Mouse (Mus musculus): ENCODE results near the gene Ptgis. TPM values are rescaled to one million over a fixed set of nuclear protein-coding genes. Genes with fewer than 3 reads are reported as not detected.

The Ptgis gene
- 11.7 and 12.7 TPM in 2 replicates for polyA plus RNA-seq (2016; fragmentation: Nextera tagmentation; extraction: Ambion mirVana)

DNA sequence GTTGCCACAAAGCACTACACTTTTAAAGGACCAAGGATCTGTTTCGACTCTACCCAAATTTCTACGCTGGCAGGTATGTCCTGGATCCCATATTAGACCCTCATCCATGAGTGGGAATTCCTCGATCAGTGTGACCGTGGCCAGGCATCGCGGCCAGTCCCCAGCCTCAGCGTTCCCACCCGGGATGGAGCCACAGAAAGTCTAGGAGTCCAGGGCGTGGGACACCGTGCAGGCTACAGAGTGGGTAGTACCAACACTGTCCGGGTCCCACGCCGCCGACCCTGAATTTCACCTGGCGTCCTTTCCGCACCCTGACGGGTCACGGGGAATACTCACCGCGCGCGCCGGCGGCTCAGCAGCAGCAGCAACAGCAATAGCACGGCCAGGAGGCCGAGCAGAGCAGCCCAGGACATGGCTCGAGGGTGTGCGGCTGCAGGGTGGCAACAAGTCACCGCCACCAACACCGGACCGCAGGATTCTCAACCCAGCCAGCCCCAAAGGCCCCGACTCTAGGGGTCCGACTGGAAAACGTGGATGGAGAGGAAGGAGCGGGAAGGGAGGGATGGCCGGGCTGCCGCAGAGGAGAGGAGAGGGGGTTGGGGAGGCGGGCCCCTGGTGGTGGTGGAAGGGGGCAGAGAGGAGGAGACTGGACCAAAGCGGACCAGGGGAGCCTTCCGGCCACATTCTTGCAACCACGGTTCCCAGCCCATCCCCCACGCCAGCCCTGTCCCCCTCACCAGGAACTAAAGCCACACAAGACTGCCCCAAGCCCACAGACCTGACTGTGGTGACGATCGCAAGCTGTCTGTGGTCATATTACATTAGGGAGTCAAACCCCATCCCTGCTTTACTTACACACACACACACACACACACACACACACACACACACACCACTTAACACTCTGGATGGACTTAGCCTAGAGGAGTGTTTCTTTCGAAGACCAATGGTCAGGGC is at the start of gene Ptgis:
Gene Ptgis (minus strand): TSS at position 597 of the 957 bp plus-strand sequence.
- Histone ChIP-seq H3K4me1 (peaks cover 24% of the 10 kb centered on the region), H3K27ac (replicated peaks) (peak within 1 kb of the TSS; percentile 84)
- peak; percentile 74 for DNase-seq (ENCODE audit: low spot score)

DNA sequence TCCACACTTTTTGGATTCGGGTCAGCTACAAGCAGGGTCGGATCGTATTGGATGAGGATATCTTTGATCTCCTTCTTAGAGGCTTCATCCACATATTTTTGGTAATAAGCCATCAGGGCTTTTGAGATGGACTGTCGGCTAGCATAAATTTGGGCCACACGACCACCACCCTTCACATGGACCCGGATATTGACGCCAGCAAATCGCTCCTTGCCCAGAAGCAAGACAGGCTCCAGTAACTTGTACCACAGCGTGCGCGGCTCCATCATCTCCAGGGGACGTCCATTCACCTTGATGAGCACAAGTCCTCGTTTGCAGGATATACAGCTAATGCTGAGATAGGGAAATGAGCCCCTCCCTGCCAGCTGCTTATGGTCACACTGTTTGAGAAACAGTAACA is 41.1 kb upstream of the Ptgis start:
- peaks cover 11% of the 10 kb centered on the region; the same call in 1 of the 2 replicates for H3K4me1 ChIP-seq
- no peak overlapping the region for H3K4me3 ChIP-seq
- 93% methylated on average over 13 of the region's 13 CpGs for WGBS
- H3K9me3 ChIP-seq (replicated peaks) = no peaks in the 10 kb centered on the region
- no peak overlapping the region for H3K27ac ChIP-seq (replicated peaks)
- H3K27me3 ChIP-seq (ENCODE audit: low read depth, poor library complexity, severe bottlenecking) = no peaks in the 10 kb centered on the region
- DNase-seq (ENCODE audit: low spot score) = no peak
- H3K36me3 ChIP-seq = no peaks in the 10 kb centered on the region

More for the DNA sequence above, at the start of gene Ptgis:
- peaks cover 4% of the 10 kb centered on the region; the same call in 1 of the 2 replicates for H3K9me3 ChIP-seq (replicated peaks)
- peak within 1 kb of the TSS; percentile 63 for H3K4me3 ChIP-seq
- no peaks in the 10 kb centered on the region for H3K36me3 ChIP-seq
- WGBS = 2% methylated on average over 45 of the region's 45 CpGs
- H3K27me3 ChIP-seq (ENCODE audit: low read depth, poor library complexity, severe bottlenecking) = peaks cover 9% of the 10 kb centered on the region; the same call in 1 of the 2 replicates

DNA sequence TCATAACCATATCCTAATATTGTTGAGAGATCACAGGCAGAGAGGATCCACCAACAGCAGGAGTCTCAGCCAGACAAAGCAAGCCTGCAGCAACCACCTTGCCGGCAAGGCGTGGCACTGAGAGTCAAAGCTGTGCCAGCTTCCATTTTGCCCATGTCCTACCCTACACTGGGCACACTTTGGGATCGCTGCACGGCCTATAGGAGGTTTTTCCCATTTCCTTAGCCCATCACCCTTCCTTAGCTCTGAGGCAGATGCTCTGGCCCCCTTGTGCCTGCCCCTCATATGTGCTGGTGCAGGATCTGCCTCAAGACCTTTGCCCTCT is 40.5 kb upstream of the Ptgis start:
- no peaks in the 10 kb centered on the region for H3K36me3 ChIP-seq
- H3K4me1 ChIP-seq = peaks cover 11% of the 10 kb centered on the region; the same call in 1 of the 2 replicates
- H3K9me3 ChIP-seq (replicated peaks) = no peaks in the 10 kb centered on the region
- 82% methylated on average over 4 of the region's 4 CpGs for WGBS
- H3K4me3 ChIP-seq = no peak overlapping the region
- no peak overlapping the region; the same call in 1 of the 2 replicates for H3K27ac ChIP-seq (replicated peaks)
- DNase-seq (ENCODE audit: low spot score) = no peak
- H3K27me3 ChIP-seq (ENCODE audit: low read depth, poor library complexity, severe bottlenecking) = no peaks in the 10 kb centered on the region

DNA sequence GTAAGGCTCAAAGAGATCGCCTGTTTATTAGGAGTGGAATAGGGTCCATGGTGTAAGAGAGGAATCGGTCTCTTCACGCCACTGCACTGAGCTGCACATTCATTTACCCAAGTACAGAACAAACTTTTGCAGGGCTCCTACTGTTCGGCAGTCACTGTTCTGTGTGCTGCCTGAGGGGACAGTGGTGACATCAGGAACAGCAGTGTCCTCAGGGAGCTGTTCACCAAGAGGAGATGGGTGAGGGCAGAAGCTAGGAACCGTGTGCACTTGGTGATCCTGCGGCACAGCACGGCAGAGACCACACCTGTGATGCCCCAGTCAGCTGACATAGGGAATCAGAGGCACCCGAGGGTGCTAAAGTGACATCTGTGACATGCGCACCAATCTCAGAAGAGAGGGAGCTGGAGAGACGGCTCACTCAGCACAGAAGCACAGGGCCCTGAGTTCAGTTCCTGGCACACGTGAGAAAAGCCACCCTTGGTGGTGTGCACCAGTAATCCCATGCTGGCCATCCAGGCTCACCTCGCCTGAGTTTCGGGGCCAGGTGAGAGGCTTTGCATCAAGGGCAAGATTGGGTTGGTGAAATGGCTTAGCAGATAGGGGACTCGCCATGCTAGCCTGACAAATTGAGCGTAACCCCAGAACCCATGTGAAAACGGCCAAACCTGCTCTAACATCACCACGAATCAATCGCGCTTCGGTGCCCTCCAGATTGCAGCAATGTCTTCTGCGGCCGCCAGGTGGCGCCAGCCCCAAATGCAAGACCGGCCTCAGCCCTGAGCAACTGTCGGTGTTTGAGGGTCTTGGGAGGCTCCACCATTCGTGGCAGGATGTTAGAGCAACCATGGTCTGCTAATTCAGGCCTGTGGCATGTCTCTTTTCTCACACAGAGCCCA is 39.9 kb upstream of the Ptgis start:
- Histone ChIP-seq H3K36me3 (no peaks in the 10 kb centered on the region), H3K4me3 (no peak overlapping the region), H3K27ac (replicated peaks) (no peak overlapping the region; the same call in 1 of the 2 replicates), H3K4me1 (peaks cover 11% of the 10 kb centered on the region; the same call in 1 of the 2 replicates), H3K27me3 (ENCODE audit: low read depth, poor library complexity, severe bottlenecking) (no peaks in the 10 kb centered on the region), H3K9me3 (replicated peaks) (no peaks in the 10 kb centered on the region)
- DNase-seq (ENCODE audit: low spot score) = peak; percentile 86
- 48% methylated on average over 26 of the region's 26 CpGs for WGBS

DNA sequence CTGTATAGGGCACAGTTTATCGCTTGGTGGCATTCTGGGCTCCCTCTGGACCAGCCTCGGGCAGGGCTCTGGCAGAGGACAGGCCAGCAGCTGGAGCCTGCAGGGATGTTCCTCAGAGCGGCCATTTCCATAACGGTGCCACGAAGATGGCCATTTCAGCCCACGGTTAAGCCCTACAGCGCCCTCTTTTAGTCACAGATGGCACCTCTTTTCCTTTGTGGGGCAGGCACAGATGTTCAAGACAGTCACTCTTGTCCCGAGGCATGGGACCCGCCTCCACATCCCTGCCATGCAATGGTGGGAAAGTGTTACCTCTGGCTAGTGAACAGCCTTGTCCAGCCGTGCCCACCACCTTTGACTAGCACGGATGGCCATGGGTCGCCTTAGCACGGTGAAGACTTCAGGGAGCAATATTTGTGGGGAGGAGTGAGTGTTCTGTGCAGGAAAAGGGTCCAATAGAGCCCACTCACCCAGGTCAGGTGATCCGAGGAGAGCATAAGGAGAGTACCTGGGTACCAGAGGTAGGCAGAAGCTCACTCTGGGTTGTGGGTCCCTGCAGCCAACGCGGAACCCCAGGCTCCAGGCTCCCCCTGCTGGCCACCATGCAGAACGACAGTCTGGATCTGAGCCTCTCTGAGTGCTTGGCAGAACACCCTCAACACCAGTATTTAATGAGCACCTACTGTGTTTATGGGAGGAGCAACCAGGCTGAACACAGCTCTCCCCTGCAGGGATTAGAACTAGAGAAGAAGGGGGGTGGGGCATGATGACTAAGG is 38.5 kb upstream of the Ptgis start:
- H3K4me1 ChIP-seq = peaks cover 13% of the 10 kb centered on the region; the same call in 1 of the 2 replicates
- no peaks in the 10 kb centered on the region for H3K36me3 ChIP-seq
- no peaks in the 10 kb centered on the region for H3K27me3 ChIP-seq (ENCODE audit: low read depth, poor library complexity, severe bottlenecking)
- DNase-seq (ENCODE audit: low spot score) = peak; percentile 61
- H3K9me3 ChIP-seq (replicated peaks) = no peaks in the 10 kb centered on the region
- H3K4me3 ChIP-seq = no peak overlapping the region
- H3K27ac ChIP-seq (replicated peaks) = no peak overlapping the region
- 60% methylated on average over 17 of the region's 17 CpGs for WGBS

DNA sequence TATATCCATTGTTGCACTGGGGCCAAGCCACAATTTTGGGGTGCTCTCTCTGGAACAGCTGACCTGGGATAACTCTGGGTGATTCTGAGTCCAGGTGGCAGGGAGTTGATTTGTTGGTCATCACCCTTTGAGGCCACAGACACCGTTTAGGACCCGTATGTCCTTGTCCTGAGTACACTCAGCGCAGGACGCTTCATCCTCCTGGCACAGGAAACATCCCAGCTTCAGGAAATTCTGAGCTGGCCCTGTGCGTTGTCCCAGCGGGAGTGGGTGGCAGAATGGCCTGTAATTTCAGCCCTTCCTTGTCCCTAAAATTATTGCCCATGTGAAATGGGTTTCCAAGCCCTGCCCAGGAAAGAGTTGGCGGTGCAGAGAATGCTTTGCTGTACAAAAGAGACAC is 37.6 kb upstream of the Ptgis start:
- Histone ChIP-seq H3K27ac (replicated peaks) (no peak overlapping the region), H3K36me3 (no peaks in the 10 kb centered on the region), H3K9me3 (replicated peaks) (no peaks in the 10 kb centered on the region), H3K4me3 (no peak overlapping the region), H3K4me1 (peaks cover 13% of the 10 kb centered on the region; the same call in 1 of the 2 replicates), H3K27me3 (ENCODE audit: low read depth, poor library complexity, severe bottlenecking) (no peaks in the 10 kb centered on the region)
- no peak for DNase-seq (ENCODE audit: low spot score)
- WGBS = 91% methylated on average over 7 of the region's 7 CpGs

DNA sequence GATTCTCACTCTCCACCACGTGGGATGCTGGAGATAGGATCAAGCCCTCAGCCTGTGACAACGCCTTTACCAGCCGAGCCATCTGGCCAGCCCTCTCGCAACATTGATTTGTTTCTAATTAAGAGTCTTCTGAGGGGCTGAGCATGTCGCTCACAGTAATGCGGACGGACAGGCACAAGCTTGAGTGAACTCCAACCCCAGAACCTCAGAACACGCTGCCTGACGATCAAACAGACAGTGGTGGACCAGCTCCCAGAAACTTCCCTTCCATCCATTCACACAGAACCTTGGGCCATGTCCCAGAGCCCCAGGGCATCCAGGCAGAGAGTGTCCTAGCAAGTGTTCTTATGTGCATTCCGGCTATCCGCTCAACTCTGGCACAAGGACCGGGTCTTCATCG is 36.6 kb upstream of the Ptgis start:
- DNase-seq (ENCODE audit: low spot score) = peak; percentile 34
- Histone ChIP-seq H3K9me3 (replicated peaks) (no peaks in the 10 kb centered on the region), H3K4me1 (peaks cover 13% of the 10 kb centered on the region; the same call in 1 of the 2 replicates), H3K27me3 (ENCODE audit: low read depth, poor library complexity, severe bottlenecking) (no peaks in the 10 kb centered on the region), H3K27ac (replicated peaks) (no peak overlapping the region), H3K4me3 (no peak overlapping the region), H3K36me3 (no peaks in the 10 kb centered on the region)
- 82% methylated on average over 13 of the region's 13 CpGs for WGBS

DNA sequence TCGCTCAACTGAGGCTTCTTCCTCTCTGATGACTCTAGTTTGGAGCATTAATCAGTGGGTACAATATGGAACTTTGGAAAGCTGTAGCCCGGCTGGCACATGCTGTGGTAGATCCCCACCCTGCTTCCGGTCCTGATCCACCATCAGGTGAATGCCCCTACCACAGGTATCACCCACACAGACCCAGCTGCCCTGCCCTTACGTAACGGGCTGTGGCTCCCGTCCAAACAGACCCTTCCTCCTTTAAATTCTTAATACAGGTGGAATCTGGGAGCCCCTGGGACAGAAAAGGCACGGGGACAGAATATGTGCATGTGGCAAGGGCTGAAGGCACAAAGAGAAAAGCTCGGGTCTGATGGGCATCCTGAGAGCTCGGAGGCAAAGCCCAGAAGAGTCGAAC is 35.5 kb upstream of the Ptgis start:
- Histone ChIP-seq H3K27ac (replicated peaks) (no peak overlapping the region), H3K4me1 (peaks cover 11% of the 10 kb centered on the region; the same call in 1 of the 2 replicates), H3K27me3 (ENCODE audit: low read depth, poor library complexity, severe bottlenecking) (no peaks in the 10 kb centered on the region), H3K4me3 (no peak overlapping the region), H3K9me3 (replicated peaks) (no peaks in the 10 kb centered on the region), H3K36me3 (no peaks in the 10 kb centered on the region)
- WGBS = 89% methylated on average over 10 of the region's 10 CpGs
- DNase-seq (ENCODE audit: low spot score) = no peak

DNA sequence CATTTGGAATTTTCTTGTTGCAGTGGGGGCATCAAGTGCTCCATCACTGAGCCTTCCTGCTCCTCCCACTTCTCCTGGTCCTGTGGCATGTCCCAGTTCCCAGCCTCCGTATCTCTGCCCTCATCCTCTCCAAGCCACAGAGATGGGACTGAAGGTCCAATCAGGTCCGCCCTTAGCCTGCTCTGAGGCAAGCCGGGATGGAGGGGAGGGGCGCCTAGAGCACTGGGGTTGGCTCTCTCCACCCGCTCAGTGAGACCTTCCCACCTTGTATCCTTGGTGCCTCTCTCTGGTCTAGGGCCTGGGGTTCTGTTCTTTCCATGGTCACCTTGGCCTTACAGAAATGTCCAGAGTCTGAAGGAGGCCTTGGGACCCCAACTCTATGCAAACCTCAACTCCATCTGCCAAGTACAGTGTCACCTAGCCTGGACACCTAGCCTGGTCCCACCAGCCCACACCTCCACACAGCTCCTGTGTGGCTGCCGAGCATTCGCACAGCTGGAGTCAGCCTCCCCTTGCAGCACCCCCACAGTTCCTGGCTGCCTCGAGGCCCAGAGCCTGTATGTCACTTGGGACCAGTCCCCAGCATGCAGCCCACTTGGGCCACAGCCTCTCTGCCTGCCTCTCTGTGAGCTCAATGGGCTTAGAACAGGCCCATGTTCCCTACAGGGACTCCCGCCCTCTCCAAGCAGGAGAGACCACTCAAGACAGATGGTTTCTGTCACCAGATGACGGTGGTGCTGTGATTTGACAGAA is 34.5 kb upstream of the Ptgis start:
- DNase-seq (ENCODE audit: low spot score) = no peak
- 61% methylated on average over 10 of the region's 10 CpGs for WGBS

DNA sequence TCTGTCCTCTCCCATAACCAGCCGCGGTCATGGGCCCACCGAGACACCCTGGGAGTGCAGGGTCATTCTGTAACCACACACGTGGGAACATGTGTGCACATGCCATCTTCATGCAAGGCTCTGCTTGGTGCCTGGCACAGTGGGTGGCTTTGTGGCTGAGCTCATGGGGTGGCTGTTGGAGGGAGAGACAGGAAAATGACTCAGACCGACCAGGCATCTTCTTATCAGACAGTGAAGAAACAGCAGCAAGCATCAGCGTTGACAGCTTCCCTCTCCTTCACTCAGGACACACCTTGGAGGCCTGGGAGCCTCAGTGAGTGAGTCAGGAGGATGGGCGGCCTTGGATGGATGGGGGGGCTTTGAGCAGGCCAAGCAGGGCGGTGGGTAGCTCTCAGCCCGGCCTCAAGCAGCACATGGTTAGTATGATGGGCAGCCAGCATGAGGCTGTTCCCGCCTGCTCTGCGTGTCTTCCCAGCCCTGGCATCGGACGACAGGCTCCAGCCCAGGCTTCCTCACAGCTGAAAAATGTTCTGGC is 32.9 kb upstream of the Ptgis start:
- no peak overlapping the region for H3K4me3 ChIP-seq
- no peaks in the 10 kb centered on the region for H3K27me3 ChIP-seq (ENCODE audit: low read depth, poor library complexity, severe bottlenecking)
- 88% methylated on average over 13 of the region's 13 CpGs for WGBS
- H3K27ac ChIP-seq (replicated peaks) = no peak overlapping the region
- H3K4me1 ChIP-seq = 0 out of 2 replicates have a peak, but pooled peaks cover 3% of the 10 kb centered on the region
- no peaks in the 10 kb centered on the region for H3K36me3 ChIP-seq
- no peaks in the 10 kb centered on the region for H3K9me3 ChIP-seq (replicated peaks)
- no peak for DNase-seq (ENCODE audit: low spot score)

More for the DNA sequence above, 34.5 kb upstream of the Ptgis start:
- no peaks in the 10 kb centered on the region for H3K36me3 ChIP-seq
- H3K9me3 ChIP-seq (replicated peaks) = no peaks in the 10 kb centered on the region
- H3K27ac ChIP-seq (replicated peaks) = no peak overlapping the region; the same call in 1 of the 2 replicates
- H3K27me3 ChIP-seq (ENCODE audit: low read depth, poor library complexity, severe bottlenecking) = no peaks in the 10 kb centered on the region
- H3K4me3 ChIP-seq = no peak overlapping the region
- H3K4me1 ChIP-seq = 0 out of 2 replicates have a peak, but pooled peaks cover 6% of the 10 kb centered on the region

DNA sequence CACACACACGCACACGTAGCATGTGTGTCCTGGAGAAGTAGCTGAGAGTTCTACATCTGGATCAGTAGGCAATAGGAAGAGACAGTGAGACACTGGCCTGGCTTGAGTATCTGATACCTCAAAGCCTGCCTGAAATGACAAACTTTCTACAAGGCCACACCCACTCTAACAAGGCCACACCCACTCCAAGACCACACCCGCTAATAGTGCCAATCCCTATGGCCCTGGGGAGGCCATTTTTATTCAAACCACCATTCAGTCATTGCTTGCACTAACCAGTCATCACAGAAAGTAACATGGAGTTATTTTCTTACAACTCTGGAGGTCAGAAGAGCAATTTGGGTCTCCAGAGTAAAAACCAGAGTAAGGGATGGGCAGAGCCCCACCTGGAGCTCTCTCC is 32.3 kb upstream of the Ptgis start:
- 0 out of 2 replicates have a peak, but pooled peaks cover 3% of the 10 kb centered on the region for H3K4me1 ChIP-seq
- H3K27me3 ChIP-seq (ENCODE audit: low read depth, poor library complexity, severe bottlenecking) = no peaks in the 10 kb centered on the region
- no peaks in the 10 kb centered on the region for H3K9me3 ChIP-seq (replicated peaks)
- no peak for DNase-seq (ENCODE audit: low spot score)
- H3K27ac ChIP-seq (replicated peaks) = no peak overlapping the region
- WGBS = 72% methylated on average over 3 of the region's 3 CpGs
- no peak overlapping the region for H3K4me3 ChIP-seq
- no peaks in the 10 kb centered on the region for H3K36me3 ChIP-seq

Measured in midbrain, embryonic 10.5 days (tissue).